Mouse (Mus musculus): ENCODE measurements around the gene Dnajb2.

Gene Dnajb2

DNA sequence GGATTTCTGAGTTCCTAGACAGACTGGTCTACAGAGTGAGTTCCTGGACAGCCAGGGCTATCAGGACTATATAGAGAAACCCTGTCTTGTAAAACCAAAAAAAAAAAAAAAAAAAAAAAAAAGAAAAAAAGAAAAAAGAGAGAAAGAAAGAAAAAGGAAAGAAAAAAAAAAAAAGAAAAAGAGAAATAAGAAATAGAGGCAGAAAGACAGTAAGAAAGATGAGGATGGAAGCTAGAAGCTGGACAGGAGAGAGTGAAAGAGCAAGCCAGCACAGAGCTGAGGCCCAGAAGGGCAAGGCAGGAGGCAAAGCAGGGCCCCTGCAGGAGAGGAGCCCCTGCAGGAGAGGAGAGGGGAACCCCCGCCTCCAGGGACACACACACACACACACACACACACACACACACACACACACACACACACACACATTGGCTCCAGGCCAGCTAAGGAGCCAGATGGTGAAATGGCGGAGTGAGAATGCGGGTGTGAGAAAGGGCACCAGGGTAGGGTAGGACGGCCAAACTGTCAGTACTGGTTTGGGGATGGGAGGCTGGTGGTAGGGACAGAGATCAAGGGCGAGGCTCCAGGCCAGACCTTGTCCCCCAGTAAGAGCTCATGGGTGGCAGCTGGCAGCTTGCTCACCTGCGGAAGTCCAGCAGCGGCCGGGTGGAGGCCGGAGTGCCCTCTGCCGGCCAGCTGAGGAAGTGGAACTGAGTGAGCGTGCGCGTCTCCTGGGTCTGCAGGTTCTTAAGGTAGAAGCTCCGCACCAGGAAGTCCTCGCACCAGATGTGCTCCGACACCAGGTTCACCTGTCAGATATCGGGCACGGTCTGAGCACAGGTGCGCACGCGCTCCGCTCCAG, 15.1 kb downstream of the Dnajb2 start:
- DNase-seq = peak; percentile 90

DNA sequence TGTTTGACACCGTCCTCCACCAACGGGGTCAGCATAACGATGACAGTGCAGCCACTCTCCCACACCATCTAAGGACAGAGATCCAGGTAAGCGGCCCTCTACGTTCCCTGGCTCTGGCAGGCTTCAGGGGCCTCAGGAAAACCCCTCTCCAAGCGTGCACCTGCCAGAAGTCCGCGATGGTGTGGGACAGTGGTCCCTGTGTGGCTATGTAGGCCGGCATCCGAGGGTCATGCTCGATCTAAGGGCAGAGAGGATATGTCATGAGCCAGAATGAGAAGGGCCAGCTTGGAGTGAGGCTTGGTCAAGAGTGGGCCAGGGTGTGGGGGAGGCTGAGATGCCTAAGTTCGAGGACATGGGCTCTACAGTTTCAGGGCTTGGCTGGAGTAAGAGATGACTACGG, 16.1 kb downstream of the Dnajb2 start:
- peak; percentile 53 for DNase-seq

DNA sequence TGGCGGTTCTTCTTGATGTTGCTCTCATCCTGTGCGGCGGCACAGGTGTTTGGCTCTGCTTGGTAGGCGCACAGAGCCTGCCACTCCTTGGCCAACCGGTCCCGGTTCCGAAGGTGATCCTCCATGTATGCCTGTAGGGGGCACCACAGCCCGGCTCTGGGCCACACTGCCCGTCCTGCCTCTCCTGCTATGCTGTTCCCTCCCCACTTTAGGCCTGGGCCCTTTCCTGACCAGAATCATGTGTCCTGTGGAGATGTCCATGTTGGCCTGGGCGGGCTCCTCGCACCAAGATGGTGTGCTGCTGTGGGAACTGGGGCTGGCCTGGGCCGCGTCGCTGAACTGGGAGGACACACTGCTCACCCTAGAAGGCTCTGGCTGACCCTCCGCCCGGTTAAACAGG, 16.8 kb downstream of the Dnajb2 start:
- peak; percentile 60 for DNase-seq

DNA sequence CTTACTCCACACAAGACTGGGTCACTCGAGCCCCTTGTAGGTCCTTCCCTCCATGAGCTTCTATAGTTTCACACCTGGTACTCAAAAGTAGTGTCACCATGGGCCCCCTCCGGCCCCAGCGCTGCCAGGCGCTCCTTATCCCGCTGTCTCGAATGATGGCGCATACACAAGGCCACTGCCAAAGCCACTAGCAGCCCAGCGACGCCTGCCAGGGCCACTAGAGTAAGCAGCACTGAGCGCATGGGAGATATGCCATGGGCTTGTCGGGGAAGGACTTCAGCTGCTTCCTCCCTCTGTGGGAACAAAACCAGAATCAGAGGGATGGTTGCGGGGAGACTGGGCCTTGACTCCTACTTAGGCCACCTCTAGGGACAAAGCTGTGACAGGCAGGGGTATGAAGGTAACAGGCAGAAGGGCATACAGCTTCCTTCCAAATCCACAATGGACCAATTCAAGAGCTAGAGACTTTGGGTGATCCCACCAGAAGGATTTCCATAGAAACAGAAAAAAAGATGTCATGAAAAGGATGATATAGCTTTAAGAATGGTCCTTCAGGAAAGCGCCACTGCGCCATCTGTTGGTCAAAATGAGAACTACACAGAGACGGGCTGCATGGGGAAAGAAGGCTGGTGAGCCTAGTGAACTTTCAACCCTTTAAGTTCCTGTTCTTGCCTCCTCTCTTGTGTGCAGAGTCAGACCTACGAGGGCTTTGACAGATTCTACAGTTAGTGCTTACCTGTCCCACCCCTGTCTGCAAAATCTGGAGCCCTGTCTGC, 17.8 kb downstream of the Dnajb2 start:
- DNase-seq = peak; percentile 78

DNA sequence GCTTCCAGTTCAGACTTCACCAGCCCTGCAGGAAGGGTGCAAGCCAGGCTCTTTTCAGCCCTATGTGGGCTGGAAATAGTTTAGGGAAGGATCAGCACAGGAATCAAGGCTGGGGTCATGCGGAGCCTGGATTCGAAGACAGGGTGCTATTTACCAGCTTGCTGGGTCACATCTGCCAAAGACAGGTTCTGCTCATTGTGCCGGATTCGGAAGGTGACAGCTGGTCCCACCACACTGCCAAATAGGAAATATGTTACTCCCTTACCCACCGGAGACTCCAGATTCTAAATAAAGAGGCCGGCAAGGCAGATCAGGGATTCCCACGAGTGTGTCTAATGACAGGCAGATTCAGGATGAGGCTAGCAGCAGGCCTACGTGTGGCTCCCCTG, 18.4 kb downstream of the Dnajb2 start:
- no peak for DNase-seq

DNA sequence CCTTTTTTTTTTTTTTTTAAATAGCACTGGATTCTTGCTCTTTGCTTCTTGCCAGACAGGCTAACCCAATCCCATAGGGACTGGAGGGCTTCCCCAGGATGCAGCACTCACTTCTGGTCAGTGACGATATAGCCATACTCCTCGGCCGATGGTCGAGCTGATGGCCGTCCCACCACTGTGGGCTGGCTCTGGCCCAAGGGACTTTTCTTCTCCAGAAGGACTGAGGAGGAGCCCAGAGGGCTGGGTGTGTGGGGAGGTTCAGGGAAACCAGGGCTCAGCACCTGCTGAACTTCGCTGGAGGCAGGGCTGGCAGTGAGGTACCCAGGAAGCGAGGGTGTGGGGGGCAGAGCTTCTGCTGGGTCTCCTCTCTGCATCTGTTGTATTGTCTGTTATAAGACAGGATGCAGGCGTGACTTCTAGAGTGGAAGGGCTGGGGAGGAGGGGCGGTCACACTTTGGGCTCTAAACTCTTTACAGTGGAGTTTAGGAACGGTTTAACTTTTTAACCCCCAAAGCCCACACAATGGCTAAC, 19.4 kb downstream of the Dnajb2 start:
- DNase-seq = peak; percentile 45

DNA sequence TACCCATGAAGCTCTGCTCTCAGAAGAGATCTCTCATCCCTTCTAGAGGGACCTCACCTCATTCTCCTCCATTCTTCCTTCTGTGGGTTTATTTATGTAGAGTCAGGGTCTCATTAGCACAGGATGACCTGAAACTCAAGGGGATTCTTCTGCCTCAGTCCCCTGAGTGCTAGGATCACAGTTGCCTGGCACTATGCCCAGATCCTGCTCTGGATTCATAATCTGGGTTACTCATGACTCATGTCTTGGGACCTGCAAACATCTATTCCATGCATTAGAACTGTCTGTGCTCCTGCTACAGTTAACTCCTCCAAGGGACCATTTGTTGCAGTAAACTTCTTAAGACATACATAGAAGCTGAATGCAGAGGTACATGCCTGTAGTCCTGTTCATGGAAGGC, 25.1 kb downstream of the Dnajb2 start:
- no peak for DNase-seq

DNA sequence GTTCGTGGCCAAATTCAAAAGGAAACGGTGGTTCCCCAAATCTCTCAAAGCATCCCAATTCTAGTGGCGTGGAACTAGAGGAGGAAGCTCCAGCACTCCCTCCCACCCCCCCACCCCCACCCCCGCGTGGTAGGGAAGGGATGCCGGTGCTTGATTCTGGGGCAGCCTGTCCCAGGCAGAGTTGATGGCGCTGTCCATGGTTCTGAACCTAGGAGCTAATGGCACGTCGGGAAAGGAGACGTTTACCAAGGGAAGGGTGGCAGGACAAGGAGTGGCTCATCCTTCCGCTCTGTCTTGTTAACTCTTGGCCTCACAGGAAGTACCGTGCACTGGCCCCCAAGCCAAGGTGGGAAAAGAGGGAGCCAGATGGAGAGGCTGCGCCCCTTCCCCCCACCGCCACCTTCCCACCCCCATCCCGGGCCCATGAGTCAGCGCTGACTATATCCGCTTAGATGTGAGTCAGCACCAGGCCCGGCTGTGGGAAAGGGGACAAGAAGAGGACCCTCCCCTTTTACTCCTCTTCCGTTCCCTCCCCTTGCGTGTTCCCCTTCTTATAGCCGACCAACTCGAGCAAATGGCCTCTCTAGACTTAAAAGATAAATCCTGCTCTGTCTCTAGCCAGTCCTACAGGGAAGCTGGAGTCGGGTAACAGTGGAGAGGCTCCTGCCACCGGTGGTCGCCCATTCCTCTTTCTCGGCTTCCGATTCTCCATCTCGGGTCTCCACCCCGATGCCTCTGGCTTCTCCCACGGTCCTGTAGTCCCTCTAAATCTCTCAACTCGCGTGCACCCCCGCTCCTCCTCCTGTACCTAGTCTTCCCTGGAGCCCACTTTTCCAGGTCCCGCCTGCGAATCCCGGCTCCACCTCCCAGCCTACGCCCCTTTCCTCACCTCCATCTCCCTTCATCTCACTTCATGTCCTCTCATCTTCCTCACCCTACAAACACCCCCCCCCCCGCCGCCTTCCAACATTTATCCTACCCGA, 27.1 kb downstream of the Dnajb2 start:
- peak; percentile 70 for DNase-seq

DNA sequence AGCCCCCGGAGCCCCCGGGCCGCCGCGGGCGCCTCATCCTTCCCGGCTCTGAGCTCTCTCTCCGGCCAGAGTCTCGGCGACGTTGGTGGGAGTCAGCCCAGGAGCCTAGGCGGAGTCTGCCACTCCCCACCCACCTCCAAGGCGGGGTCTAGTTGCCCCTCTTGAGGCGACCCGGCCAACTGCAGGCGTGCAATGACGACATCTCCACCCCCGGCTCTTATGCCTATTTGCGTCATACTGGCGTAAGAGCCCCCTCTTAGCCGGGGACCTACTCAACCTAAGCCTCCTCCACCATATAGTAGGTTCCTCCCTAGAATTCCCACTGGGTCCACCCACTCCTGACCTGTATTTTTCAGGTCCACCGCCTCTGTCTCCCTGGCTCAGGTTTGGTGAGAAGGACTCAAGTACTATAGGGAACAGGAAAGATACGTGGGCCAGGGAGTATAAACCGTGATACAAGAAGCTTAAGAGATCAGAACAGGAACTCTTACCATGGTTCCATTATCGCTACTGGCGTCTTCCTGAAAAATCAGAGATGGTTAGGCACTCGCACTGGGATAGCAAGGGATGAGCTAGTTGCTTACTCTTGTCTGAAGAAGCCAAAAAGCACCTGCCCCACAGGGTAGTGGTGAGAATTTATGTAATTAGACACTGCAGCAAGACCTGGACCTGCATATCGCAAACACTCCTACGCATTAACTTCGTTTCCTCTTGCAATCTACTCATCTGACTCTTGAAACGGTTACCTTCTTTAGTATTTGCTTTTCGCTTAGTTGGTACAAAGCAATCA, 28.1 kb downstream of the Dnajb2 start, which contains the start of gene Ptprn:
TSS of gene Ptprn (minus strand) at position 412 of the 790 bp plus-strand sequence.
- peak; percentile 90 for DNase-seq

DNA sequence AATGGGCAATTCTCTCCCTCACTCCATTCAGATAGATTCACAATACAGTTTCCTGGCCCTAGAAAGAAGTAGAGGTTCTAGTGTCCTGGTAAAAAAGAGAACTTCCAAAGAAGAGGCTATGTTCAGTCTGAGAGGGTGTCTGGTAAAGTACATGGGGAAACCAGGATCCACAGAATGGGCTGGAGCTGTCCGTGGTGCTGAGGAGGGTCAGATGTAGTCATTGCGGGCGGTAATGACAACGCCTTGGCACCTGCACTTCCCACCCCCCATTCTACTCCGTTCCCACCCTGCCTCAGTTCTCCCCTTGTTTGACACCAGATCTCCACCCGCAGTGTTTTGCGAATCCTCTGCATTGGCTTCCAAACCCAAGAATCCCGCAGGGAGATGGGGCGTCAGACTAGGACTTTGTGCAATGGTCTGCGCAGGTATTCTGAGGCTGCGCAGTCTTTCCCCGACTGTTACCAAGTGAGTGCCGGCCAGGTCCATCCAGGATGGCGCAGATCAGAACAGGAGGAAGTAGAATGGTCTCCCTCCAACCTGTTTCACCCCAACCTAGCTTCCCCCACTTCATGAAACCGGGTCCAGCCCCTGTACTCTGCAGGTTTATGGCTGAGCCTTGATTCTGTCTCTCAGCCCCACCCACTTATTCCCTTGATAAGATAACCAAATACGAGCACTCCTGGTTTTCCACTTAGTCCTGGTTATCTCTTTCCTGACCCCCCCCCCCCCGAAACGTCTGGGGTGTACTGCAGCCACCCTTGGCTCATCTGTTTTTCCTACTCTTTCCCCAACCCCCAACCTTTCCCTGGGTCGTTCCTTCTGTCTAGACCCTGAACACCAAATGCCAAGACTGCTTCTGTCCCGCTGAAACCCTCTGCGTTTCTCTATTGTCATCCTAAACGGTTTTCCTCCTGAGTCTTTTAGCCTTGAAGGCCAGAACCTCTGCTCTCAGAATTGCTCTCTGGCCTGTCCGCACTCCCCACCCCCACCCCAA, 41.3 kb downstream of the Dnajb2 start:
- peak; percentile 49 for DNase-seq

DNA sequence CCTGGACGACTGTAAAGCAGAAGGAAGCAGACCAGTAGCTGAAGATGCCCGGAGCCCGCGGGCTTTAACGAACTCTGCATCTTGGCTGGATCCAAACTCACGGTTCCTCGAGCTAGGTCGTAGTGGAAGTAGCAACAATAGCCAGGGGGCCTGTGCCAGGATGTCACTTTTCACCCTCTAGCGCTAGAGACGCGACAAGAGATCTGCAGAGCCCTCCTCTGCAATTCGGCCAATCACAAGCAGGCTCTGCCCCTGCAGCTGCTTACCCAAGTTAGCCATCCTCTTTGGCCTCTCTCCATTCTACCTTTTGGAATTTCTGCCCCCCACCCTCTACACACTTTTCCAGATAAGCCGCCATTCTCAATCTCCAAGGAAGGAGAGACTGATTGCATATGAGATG, 42.0 kb downstream of the Dnajb2 start, which contains the start of gene Resp18:
TSS of gene Resp18 (minus strand) at position 188 of the 400 bp plus-strand sequence.
- peak; percentile 53 for DNase-seq

DNA sequence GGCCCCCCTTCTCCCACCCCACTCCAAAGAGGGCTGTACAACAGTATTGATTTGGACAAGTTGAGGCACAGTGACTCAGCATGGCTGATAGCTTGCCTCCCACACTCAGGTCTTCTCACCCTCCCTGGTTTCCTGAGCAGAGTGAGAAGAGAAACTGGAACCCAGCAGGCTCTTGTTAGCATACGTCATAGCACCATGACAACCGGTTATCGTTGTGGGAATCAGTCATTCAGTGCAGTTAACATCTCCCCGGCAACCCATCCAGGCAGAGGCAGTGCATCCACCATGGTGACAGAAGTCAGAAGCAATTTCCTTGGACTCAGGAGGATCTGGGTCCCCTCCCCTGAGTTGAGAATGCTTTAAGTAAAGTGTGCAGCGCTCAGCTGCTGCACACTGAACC, 46.8 kb downstream of the Dnajb2 start:
- DNase-seq = no peak

DNA sequence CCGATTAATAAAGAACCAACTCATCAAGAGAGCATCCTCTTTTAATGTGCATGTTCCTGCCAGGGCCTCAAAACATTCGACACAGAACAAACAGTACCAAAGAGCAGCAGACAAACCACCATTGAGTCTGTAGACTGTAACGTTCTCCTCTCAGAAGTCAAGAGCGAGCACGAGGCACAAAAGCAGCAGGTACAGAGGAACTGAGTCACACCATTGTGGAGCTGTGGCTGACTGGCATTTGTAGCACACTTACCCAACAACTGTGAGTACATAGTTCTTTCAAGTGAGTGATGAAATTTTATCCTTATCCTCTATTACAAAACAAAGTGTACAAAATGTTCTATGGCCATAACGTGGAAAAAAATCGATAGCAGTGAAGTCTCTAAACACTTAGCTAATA, 48.7 kb downstream of the Dnajb2 start:
- DNase-seq = no peak

DNA sequence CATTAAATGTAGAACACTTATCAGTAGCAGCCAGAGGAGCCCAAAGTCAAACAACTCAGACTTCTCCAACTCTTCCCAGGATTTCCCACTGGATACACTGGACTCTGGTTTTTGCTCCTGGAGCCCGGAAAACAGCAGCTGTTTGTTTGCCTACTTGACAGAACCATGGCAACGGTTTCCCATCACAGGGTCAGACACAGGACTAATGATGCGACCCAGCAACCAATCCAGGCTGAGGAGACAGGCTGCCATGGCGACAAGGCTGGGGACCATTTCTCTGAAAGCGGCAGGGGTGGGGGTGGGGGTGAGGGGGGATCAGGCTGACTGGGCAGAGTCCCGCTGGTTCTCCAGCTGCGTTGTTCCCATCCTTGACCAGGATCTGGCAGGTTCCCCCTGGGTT, 53.2 kb downstream of the Dnajb2 start:
- no peak for DNase-seq

DNA sequence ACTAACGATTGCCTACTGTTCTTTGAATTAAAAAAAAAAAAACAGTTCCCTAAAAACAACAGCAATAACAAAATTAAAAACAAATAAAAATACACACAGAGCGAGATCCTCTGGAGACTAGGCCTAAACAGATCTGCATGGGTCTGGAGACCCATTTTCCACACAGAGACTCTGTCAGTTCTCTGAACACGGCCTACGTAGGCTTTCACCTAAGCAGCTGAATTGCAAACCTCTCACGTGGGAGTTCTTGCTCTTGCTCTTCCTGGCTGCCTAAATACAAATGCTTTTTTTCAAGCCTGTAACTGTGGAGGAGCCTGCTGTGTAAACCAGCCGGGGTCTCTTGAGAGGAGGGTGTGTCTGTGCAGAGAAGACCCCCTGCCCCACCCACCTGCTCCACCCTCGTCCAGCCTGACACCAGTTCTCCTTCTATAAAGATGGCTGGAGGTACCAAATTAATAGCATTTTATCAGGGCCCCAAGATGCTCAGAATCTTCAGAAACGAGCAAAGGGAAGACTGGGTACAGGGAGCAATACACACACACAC, 53.8 kb downstream of the Dnajb2 start:
- DNase-seq = no peak

DNA sequence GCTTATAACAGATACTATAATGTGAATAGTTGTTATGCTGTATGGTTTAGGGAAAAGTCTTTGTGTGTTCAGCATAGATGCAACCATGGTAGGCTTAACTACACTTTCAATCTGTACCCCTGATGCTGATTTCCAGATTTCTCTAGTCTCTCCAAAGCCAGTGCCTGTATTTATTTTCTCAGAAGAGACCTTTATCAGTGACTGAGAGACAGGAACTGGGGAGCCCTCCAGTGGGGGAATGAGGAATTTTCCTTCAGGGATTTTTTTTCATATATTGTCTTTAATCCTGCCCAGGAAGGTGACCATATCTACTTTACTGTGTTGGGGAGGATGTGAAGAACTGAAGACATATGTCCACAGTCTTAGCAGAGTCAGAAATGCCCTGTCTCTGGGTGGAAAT, 54.4 kb downstream of the Dnajb2 start:
- peak; percentile 36 for DNase-seq

DNA sequence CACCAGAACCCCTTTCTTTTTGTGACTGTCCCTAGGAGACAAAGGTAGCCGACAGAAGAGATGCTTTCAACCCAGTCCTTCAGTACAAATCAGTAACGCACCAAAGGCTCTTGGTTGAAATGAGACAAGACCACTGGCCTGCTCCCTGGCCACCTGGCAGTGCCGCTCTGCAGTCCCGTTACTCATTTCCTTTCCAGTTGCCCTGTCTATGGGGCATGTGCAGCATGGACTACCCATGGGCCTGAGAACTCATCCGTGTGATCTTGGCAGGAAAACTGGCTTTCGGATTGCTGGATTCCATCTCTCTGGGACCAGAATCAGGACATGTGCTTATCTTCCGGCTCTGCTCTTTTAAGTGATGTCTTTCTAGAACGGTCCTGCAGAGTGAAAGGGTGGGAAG, 55.1 kb downstream of the Dnajb2 start:
- no peak for DNase-seq

DNA sequence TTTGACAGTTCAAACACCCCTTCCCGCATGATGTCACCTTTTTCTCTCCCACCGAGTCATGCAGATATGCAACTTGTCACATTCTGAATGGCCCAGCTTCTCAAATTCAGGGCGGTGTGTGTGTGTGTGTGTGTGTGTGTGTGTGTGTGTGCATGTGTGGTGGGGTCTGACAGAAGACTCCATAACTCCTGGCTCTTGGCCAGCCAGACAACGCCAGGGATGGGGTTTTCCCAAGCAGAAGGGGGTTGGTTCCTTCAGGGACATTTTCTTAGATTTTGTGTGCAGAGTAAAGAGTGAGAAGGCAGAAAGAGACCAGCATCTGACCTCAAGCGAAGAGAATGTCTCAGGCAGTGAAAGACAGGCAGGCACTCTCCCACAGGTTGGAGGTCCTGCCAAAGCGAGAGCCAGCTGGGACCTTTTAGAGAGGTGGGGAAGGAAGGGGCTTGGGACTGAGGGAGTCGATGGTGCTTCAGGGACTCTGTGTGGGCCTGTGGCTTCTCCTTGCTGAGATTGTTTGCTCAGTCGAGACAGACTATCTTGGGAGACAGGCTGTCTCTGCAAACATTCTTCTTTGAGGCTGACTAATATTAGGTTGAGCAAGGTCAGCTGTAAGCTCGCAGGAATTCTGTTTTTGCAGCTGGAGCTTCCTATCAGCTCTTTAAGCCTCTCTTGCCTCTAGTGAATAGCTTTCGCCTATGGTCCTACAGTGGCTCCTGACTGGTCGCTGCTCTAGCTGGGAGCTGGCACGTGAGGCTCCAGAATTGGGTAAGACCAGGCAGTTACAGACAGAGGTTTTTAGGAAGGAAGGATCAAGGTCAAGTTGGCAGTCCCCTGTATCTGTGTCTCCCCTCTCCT, 56.5 kb downstream of the Dnajb2 start:
- no peak for DNase-seq

DNA sequence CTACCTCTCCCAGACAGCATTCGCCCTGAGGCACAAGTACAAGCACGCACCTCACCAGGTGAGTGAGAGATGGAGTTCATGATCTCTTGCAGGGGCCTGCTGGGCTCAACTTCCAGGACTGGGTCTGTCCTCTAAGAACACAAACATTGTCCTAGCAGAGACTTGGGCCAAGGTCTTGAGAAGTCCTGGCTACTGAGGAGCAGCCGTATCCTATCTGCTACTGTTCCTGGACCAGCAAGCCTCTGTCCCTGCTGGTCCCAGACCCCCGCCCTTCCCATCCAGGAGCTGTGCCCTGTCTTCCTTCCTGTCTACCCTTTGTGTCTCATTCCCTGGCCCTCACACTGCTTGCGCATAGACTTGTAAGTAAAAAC, 57.1 kb downstream of the Dnajb2 start:
- DNase-seq = no peak
